8 mouse cellular contexts compared by ENCODE assay signal in genomic region chr7:12910181-12910668, GRCm38 (mm10). TPM values are rescaled to one million over a fixed set of nuclear protein-coding genes. Genes with fewer than 3 reads are reported as not detected.
A peak's percentile ranks its signal among the peaks of the same experiment; 100 is the strongest.
DNase-seq lines count a peak whose midpoint lies in the region; ATAC-seq and TF ChIP-seq lines count a peak whose summit lies in the region.

No protein-coding gene starts in this region.

- TF ChIP-seq EP300 in MEL (IDR thresholded peaks at IDR 0.05; ENCODE audit: low read depth in 1 of 2, low read length in 2 of 2), result no peak; a peak in 1 of 4 replicates

- no peaks in the 10 kb centered on the region for H3K9me3 ChIP-seq in MEL (replicated peaks; ENCODE audit: insufficient read depth, low read length)
- H3K9me3 ChIP-seq in lung, embryonic 15.5 days, result no peaks in the 10 kb centered on the region

- H3K9ac ChIP-seq in MEL (ENCODE audit: control insufficient read depth, low read depth, low read length, poor library complexity, severe bottlenecking), result peak overlapping the region; percentile 70
- peak overlapping the region; percentile 61 for H3K9ac ChIP-seq in lung, embryonic 15.5 days

- no peak for TF ChIP-seq CTCF in MEL (IDR thresholded peaks at IDR 0.05 in 2 of 3, conservative IDR thresholded peaks at IDR 0.05 in 1 of 3; ENCODE audit: control insufficient read depth in 1 of 3, insufficient read depth in 1 of 3, low read depth in 2 of 3, low read length in 3 of 3, poor library complexity in 1 of 3, severe bottlenecking in 1 of 3)
- TF ChIP-seq CTCF in cerebellum, adult 2 months (IDR thresholded peaks at IDR 0.05; ENCODE audit: borderline replicate concordance, insufficient read depth, low read depth, low read length), result no peak
- no peak for TF ChIP-seq CTCF in layer of hippocampus, adult 2 months (conservative IDR thresholded peaks at IDR 0.05)
- no peak for TF ChIP-seq CTCF in olfactory bulb, adult 2 months (IDR thresholded peaks at IDR 0.05; ENCODE audit: insufficient read depth, low read depth, low read length)

- 10% methylated on average over 19 of the region's 19 CpGs for WGBS in cerebellum, adult 2 months
- WGBS in lung, embryonic 15.5 days, result 4% methylated on average over 19 of the region's 19 CpGs
- 8% methylated on average over 19 of the region's 19 CpGs for WGBS in olfactory bulb, adult 2 months

- peaks cover 0 to 2% of the 10 kb centered on the region in 2 experiments; a peak in 1 of 4 replicates for H3K36me3 ChIP-seq in MEL (ENCODE audit: control insufficient read depth in 1 of 2, insufficient read depth in 2 of 2, low read length in 2 of 2)
- peaks cover 39% of the 10 kb centered on the region for H3K36me3 ChIP-seq in lung, embryonic 15.5 days

- peak; percentile 68 to 73 for ATAC-seq in hematopoietic stem cell, adult 5-6 weeks (replicated peaks in 1 of 2; ENCODE audit: insufficient read depth in 1 of 2, low FRiP score in 2 of 2, low TSS enrichment in 1 of 2, low read depth in 1 of 2, poor library complexity in 2 of 2, severe bottlenecking in 2 of 2)
- peak; percentile 84 for ATAC-seq in lung, embryonic 15.5 days (ENCODE audit: borderline replicate concordance, extremely low read depth, low FRiP score, low TSS enrichment)

- no peaks in the 10 kb centered on the region for H3K27me3 ChIP-seq in MEL (ENCODE audit: control insufficient read depth in 1 of 2, insufficient read depth in 2 of 2, low read length in 2 of 2)
- no peaks in the 10 kb centered on the region for H3K27me3 ChIP-seq in cerebellum, adult 2 months (ENCODE audit: control insufficient read depth, insufficient read depth, low read length)
- H3K27me3 ChIP-seq in lung, embryonic 15.5 days, result no peaks in the 10 kb centered on the region

- H3K79me2 ChIP-seq in MEL (ENCODE audit: control insufficient read depth, insufficient read depth, low read length, poor library complexity), result no peaks in the 10 kb centered on the region; the same call in 1 of the 2 replicates

- H3K27ac ChIP-seq in MEL (ENCODE audit: control insufficient read depth, low read depth, low read length), result peak overlapping the region; percentile 85
- H3K27ac ChIP-seq in cerebellum, adult 2 months (ENCODE audit: insufficient read depth, low read length), result peak overlapping the region; percentile 83
- H3K27ac ChIP-seq in layer of hippocampus, adult 2 months, result peak overlapping the region; percentile 97
- H3K27ac ChIP-seq in lung, embryonic 15.5 days, result peak overlapping the region; percentile 89
- H3K27ac ChIP-seq in olfactory bulb, adult 2 months (ENCODE audit: insufficient read depth, low read depth, low read length), result peak overlapping the region; percentile 98

- H3K4me1 ChIP-seq in MEL (ENCODE audit: control insufficient read depth in 1 of 2, insufficient read depth in 2 of 2, low read length in 2 of 2), result peaks cover 0 to 3% of the 10 kb centered on the region in 2 experiments; a peak in 3 of 4 replicates
- no peaks in the 10 kb centered on the region for H3K4me1 ChIP-seq in cerebellum, adult 2 months (ENCODE audit: control insufficient read depth, insufficient read depth, low read length)
- peaks cover 10% of the 10 kb centered on the region; the same call in 1 of the 2 replicates for H3K4me1 ChIP-seq in lung, embryonic 15.5 days
- H3K4me1 ChIP-seq in olfactory bulb, adult 2 months (ENCODE audit: control insufficient read depth, insufficient read depth, low read length), result peaks cover 2% of the 10 kb centered on the region; the same call in 1 of the 2 replicates

- TF ChIP-seq POLR2A in MEL (IDR thresholded peaks at IDR 0.05; ENCODE audit: control insufficient read depth in 1 of 2, insufficient read depth in 1 of 2, low read depth in 1 of 2, low read length in 2 of 2, poor library complexity in 1 of 2), result peak; percentile 17 to 90; a peak in 2 of 4 replicates
- peak; percentile 37; the same call in 1 of the 2 replicates for TF ChIP-seq POLR2A in cerebellum, adult 2 months (IDR thresholded peaks at IDR 0.05; ENCODE audit: borderline replicate concordance, insufficient read depth, low read length)
- no peak for TF ChIP-seq POLR2A in olfactory bulb, adult 2 months (IDR thresholded peaks at IDR 0.05; ENCODE audit: insufficient read depth, low read depth, low read length)

- peak overlapping the region; percentile 59 for H3K4me2 ChIP-seq in lung, embryonic 15.5 days

- TF ChIP-seq RAD21 in MEL (IDR thresholded peaks at IDR 0.05; ENCODE audit: low read depth, low read length), result no peak

- DNase-seq in MEL (ENCODE audit: low read depth, low spot score), result peak; percentile 93
- peak; percentile 67 to 75 for DNase-seq in cerebellum, adult 2 months
- DNase-seq in forelimb bud, embryonic 11.5 days (ENCODE audit: low read depth, low spot score), result peak; percentile 58
- DNase-seq in layer of hippocampus, adult 2 months (ENCODE audit: low spot score in 2 of 2), result peak; percentile 50 to 57
- peak; percentile 64 for DNase-seq in testis, postnatal 10 days (ENCODE audit: low spot score)

- peak overlapping the region; percentile 62 to 71 for H3K4me3 ChIP-seq in MEL (ENCODE audit: control insufficient read depth in 1 of 2, insufficient read depth in 1 of 2, low read depth in 2 of 2, low read length in 2 of 2)
- peak overlapping the region; percentile 75 for H3K4me3 ChIP-seq in cerebellum, adult 2 months (replicated peaks; ENCODE audit: insufficient read depth, low read depth, low read length)
- peak overlapping the region; percentile 67 for H3K4me3 ChIP-seq in layer of hippocampus, adult 2 months
- H3K4me3 ChIP-seq in lung, embryonic 15.5 days, result peak overlapping the region; percentile 54
- H3K4me3 ChIP-seq in olfactory bulb, adult 2 months (ENCODE audit: insufficient read depth, low read depth, low read length), result peak overlapping the region; percentile 82

TF ChIP-seq in MEL, 35 proteins besides CTCF, POLR2A, EP300 and RAD21 (continues in another document):
- TF ChIP-seq CHD2 (IDR thresholded peaks at IDR 0.05; ENCODE audit: low read length) (no peak), ETS1 (IDR thresholded peaks at IDR 0.05; ENCODE audit: low read depth, low read length) (peak; percentile 24; the same call in 1 of the 2 replicates), KAT2A (conservative IDR thresholded peaks at IDR 0.05; ENCODE audit: low read depth, low read length) (peak; percentile 65), MYC (IDR thresholded peaks at IDR 0.05; ENCODE audit: low read depth, low read length) (peak; percentile 76), ZC3H11A (IDR thresholded peaks at IDR 0.05; ENCODE audit: low read depth, low read length) (no peak)

RNA-seq across cellular contexts. Expression of gene Rps5, which starts 11.9 kb away (rescaled TPM):
- 3,873 and 4,196 TPM in 2 replicates for total RNA-seq in MEL (2012; rRNA removed)
- polyA plus RNA-seq in MEL (2012; ENCODE audit: insufficient read depth in 1 of 2, insufficient read length in 2 of 2, low read depth in 1 of 2, low replicate concordance in 2 of 2, missing spikeins in 1 of 2), result 1,000 to 10,000 TPM in 1 of 2 experiments, 100 to 1,000 TPM in 1; 960 to 2,915 TPM
- polyA plus RNA-seq in cerebellum, adult 2 months (2012; rRNA removed), result 670 and 700 TPM in 2 replicates
- total RNA-seq in hematopoietic stem cell, adult 5-6 weeks (2017), result 1,183 and 1,501 TPM in 2 replicates
- total RNA-seq in layer of hippocampus, adult 2 months (2021), result 100 to 1,000 TPM; 401 to 427 TPM
- 1,008 and 1,109 TPM in 2 replicates for polyA plus RNA-seq in lung, embryonic 15.5 days (2015; fragmentation: Nextera tagmentation; extraction: Ambion mirVana)
- polyA plus RNA-seq in olfactory bulb, adult 2 months (2012; ENCODE audit: insufficient read depth, insufficient read length, low replicate concordance, missing spikeins), result 651 TPM in 1 of 2 replicates, not detected in the other

RNA-seq across cellular contexts. Expression of gene Zscan22, which starts 12.6 kb away (rescaled TPM):
- 1.3 and 2.5 TPM in 2 replicates for total RNA-seq in MEL (2012; rRNA removed)
- polyA plus RNA-seq in MEL (2012; ENCODE audit: insufficient read depth in 1 of 2, insufficient read length in 2 of 2, low read depth in 1 of 2, low replicate concordance in 2 of 2, missing spikeins in 1 of 2), result 1 to 10 TPM in 1 of 2 experiments, not detected in 1; 7.1 TPM
- 13.1 and 14.0 TPM in 2 replicates for polyA plus RNA-seq in cerebellum, adult 2 months (2012; rRNA removed)
- 4.1 and 5.8 TPM in 2 replicates for total RNA-seq in hematopoietic stem cell, adult 5-6 weeks (2017)
- 10 to 100 TPM; 13.9 to 17.7 TPM for total RNA-seq in layer of hippocampus, adult 2 months (2021)
- polyA plus RNA-seq in lung, embryonic 15.5 days (2015; fragmentation: Nextera tagmentation; extraction: Ambion mirVana), result 16.1 and 17.1 TPM in 2 replicates
- polyA plus RNA-seq in olfactory bulb, adult 2 months (2012; ENCODE audit: insufficient read depth, insufficient read length, low replicate concordance, missing spikeins), result not detected in 2 replicates

RNA-seq across cellular contexts. Expression of gene Rnf225, which starts 17.0 kb away (rescaled TPM):
- 0.89 and 1.0 TPM in 2 replicates for total RNA-seq in MEL (2012; rRNA removed)
- polyA plus RNA-seq in MEL (2012; ENCODE audit: insufficient read depth in 1 of 2, insufficient read length in 2 of 2, low read depth in 1 of 2, low replicate concordance in 2 of 2, missing spikeins in 1 of 2), result 1 to 10 TPM in 1 of 2 experiments, not detected in 1; 2.3 TPM
- 2.6 and 3.5 TPM in 2 replicates for polyA plus RNA-seq in cerebellum, adult 2 months (2012; rRNA removed)
- 0.50 and 1.2 TPM in 2 replicates for total RNA-seq in hematopoietic stem cell, adult 5-6 weeks (2017)
- 1 to 10 TPM in 1 of 2 experiments, under 1 TPM in 1; 0.64 to 1.2 TPM for total RNA-seq in layer of hippocampus, adult 2 months (2021)
- 0.98 and 1.3 TPM in 2 replicates for polyA plus RNA-seq in lung, embryonic 15.5 days (2015; fragmentation: Nextera tagmentation; extraction: Ambion mirVana)
- polyA plus RNA-seq in olfactory bulb, adult 2 months (2012; ENCODE audit: insufficient read depth, insufficient read length, low replicate concordance, missing spikeins), result not detected in 2 replicates

RNA-seq across cellular contexts. Expression of gene Zfp128, which starts 29.2 kb away (rescaled TPM):
- total RNA-seq in MEL (2012; rRNA removed), result 1.1 TPM in 2 replicates
- polyA plus RNA-seq in MEL (2012; ENCODE audit: insufficient read depth in 1 of 2, insufficient read length in 2 of 2, low read depth in 1 of 2, low replicate concordance in 2 of 2, missing spikeins in 1 of 2), result 1 to 10 TPM in 1 of 2 experiments, not detected in 1; 1.5 TPM
- 5.6 and 6.1 TPM in 2 replicates for polyA plus RNA-seq in cerebellum, adult 2 months (2012; rRNA removed)
- 5.3 and 6.4 TPM in 2 replicates for total RNA-seq in hematopoietic stem cell, adult 5-6 weeks (2017)
- total RNA-seq in layer of hippocampus, adult 2 months (2021), result 1 to 10 TPM; 6.7 to 6.8 TPM
- polyA plus RNA-seq in lung, embryonic 15.5 days (2015; fragmentation: Nextera tagmentation; extraction: Ambion mirVana), result 4.9 and 5.2 TPM in 2 replicates
- polyA plus RNA-seq in olfactory bulb, adult 2 months (2012; ENCODE audit: insufficient read depth, insufficient read length, low replicate concordance, missing spikeins), result not detected in 2 replicates

RNA-seq across cellular contexts. Expression of gene Zfp324, which starts 55.4 kb away (rescaled TPM):
- total RNA-seq in MEL (2012; rRNA removed), result 5.9 and 9.9 TPM in 2 replicates
- 1 to 10 TPM in 1 of 2 experiments, not detected in 1; 5.2 TPM for polyA plus RNA-seq in MEL (2012; ENCODE audit: insufficient read depth in 1 of 2, insufficient read length in 2 of 2, low read depth in 1 of 2, low replicate concordance in 2 of 2, missing spikeins in 1 of 2)
- 5.8 and 6.2 TPM in 2 replicates for polyA plus RNA-seq in cerebellum, adult 2 months (2012; rRNA removed)
- total RNA-seq in hematopoietic stem cell, adult 5-6 weeks (2017), result 6.9 and 10.6 TPM in 2 replicates
- 10 to 100 TPM; 11.0 to 11.4 TPM for total RNA-seq in layer of hippocampus, adult 2 months (2021)
- 10.9 and 11.0 TPM in 2 replicates for polyA plus RNA-seq in lung, embryonic 15.5 days (2015; fragmentation: Nextera tagmentation; extraction: Ambion mirVana)
- polyA plus RNA-seq in olfactory bulb, adult 2 months (2012; ENCODE audit: insufficient read depth, insufficient read length, low replicate concordance, missing spikeins), result not detected in 2 replicates

Comparison
In these comparisons a context has a peak if more than half of its experiments do, and no peak if none do; other contexts are left out.
1. Peak in every context shown above with its lines: DNase-seq, ATAC-seq, H3K4me3 ChIP-seq and H3K27ac ChIP-seq.